Mouse (Mus musculus): ENCODE data around the gene Tulp4. TPM values are rescaled to one million over a fixed set of nuclear protein-coding genes. Genes with fewer than 3 reads are reported as not detected.

Tulp4 gene
- polyA plus RNA-seq (2012), result 4.2 and 6.0 TPM in 2 replicates

GRCm38 (mm10) chr17:6106361-6107014, at the start of gene Tulp4:
TSS of gene Tulp4 (plus strand) at chr17:6106437.

DNA sequence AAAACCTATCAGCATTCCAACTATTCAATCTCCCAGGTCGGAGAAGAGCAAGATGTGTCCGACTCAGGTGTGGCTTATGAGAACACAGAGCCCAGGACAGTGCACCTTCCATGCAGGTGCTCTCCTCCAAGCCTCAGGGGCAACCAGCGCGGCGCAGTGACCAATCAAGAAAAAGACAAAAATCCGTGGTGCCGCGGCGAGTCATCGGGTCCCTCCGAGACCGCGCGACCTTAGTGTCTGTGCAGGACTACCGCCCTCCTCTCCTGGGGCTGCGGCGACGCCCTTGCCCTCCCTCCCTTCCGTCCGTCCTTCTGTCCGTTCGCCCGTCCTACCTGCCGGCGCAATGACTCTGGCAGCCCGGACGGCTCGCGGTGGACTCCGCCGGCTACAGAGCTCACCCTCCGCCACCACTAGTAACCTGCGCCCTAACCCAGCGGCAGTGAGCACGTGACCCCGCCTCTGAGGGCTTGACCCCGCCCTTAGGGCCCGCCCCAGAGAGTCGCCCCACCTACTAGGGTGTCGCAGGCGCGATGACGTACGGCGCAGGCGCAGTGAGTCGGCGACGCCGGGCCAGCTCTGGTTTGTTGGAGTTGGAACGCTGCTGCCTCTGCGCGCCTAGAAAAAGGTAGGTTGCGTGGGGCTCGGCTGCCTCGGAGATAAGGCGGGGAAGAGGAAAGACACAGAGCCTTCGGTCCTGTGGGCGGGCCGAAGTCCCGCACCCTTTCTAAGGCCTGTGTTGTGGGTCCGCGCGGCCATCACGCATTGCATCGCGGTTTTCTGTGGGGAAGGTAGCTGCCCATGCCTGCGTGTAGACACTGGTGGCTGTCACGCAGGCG, 26.7 kb upstream of the Tulp4 start, which contains the start of the genes Serac1 and Gtf2h5:
TSS of gene Serac1 (minus strand) at position 455 of the 836 bp plus-strand sequence.
TSS of gene Gtf2h5 (plus strand) at position 500 of the 836 bp plus-strand sequence.

DNA sequence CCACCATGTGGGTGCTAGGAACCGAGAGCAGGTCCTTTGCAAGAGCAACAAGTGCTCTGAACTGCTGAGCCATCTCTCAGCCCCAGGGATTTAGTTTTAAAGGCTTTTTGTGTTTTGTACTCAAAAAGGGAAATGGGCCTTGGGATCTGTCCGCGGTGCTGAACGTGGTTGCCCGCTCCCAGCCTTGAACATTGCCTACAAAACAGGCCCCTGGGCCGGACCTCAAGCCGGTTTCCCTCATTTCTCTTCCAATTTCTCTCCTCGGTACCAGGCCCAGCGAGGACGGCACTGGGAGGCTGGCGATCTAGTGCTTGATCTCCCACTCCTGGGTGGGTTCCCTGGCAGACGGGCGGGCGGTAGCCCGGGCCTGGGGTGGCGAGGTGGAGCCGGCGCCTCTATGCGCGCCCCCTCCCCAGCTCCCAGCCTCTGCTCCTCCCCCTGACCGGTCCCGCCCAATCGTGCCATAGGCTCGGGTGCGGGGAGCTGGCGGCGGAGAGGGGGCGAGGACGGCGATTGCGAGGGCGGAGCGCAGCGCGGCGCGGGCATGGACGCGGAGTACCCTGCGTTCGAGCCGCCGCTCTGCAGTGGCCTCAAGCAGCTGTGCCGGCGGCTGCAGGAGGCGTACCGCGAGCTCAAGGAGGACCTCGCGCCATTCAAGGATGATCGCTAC, 150.3 kb downstream of the Tulp4 start, which contains the start of gene Tmem181a:
TSS of gene Tmem181a (plus strand) at position 461 of the 670 bp plus-strand sequence.

Other genes starting within 250 kb of the Tulp4 start
- 8.3 and 8.9 TPM in 2 replicates for gene Synj2, start 165.2 kb upstream of the Tulp4 start, polyA plus RNA-seq (2012)
- 3.5 and 4.6 TPM in 2 replicates for gene Serac1, start 26.7 kb upstream of the Tulp4 start, polyA plus RNA-seq (2012)
- 3.3 and 3.5 TPM in 2 replicates for gene Gtf2h5, start 26.7 kb upstream of the Tulp4 start, polyA plus RNA-seq (2012)
- gene Tmem181a, start 150.4 kb downstream of the Tulp4 start, polyA plus RNA-seq (2012), result 4.1 and 4.7 TPM in 2 replicates
- 1.2 and 1.7 TPM in 2 replicates for gene Dynlt1a, start 211.1 kb downstream of the Tulp4 start, polyA plus RNA-seq (2012)

Data from megakaryocyte-erythroid progenitor cell, adult 5 weeks (primary cell).